Mouse (Mus musculus) cerebellum, adult 9-11 months (tissue): Measurements from ENCODE around the gene Ccdc33.

Source experiments
- DNase-seq: peaks from one replicate; pipeline ENCODE4 v3.0.0; 2022

The Ccdc33 gene

GRCm38 (mm10) chr9:58008336-58009014, 110.1 kb downstream of the Ccdc33 start:
- DNase-seq: no peak

- DNase-seq: no peak
Observed at GRCm38 (mm10) chr9:58005753-58006461, 112.7 kb downstream of the Ccdc33 start, which contains the start of gene Cyp11a1. Cyp11a1 (plus strand) TSS chr9:58006411.

GRCm38 (mm10) chr9:58003272-58003671, 115.4 kb downstream of the Ccdc33 start:
- DNase-seq: no peak

GRCm38 (mm10) chr9:57999676-58000075, 118.9 kb downstream of the Ccdc33 start:
- DNase-seq: peak; percentile 51

- no peak for DNase-seq
Observed at GRCm38 (mm10) chr9:57998685-57999084, 119.9 kb downstream of the Ccdc33 start.

GRCm38 (mm10) chr9:57998032-57998659, 120.5 kb downstream of the Ccdc33 start:
- DNase-seq: peak; percentile 88

- no peak for DNase-seq
Observed at GRCm38 (mm10) chr9:57997511-57998031, 121.1 kb downstream of the Ccdc33 start.

- no peak for DNase-seq
Observed at GRCm38 (mm10) chr9:57995282-57995681, 123.3 kb downstream of the Ccdc33 start.

GRCm38 (mm10) chr9:57992781-57993591, 125.6 kb downstream of the Ccdc33 start:
- DNase-seq: no peak

GRCm38 (mm10) chr9:57992060-57992459, 126.6 kb downstream of the Ccdc33 start:
- DNase-seq: no peak

GRCm38 (mm10) chr9:57990438-57991110, 128.0 kb downstream of the Ccdc33 start:
- peak; percentile 59 for DNase-seq

GRCm38 (mm10) chr9:57989309-57989708, 129.3 kb downstream of the Ccdc33 start:
- DNase-seq: no peak

- no peak for DNase-seq
Observed at GRCm38 (mm10) chr9:57988098-57988497, 130.5 kb downstream of the Ccdc33 start.

GRCm38 (mm10) chr9:57986293-57986692, 132.3 kb downstream of the Ccdc33 start:
- no peak for DNase-seq

GRCm38 (mm10) chr9:57985304-57985703, 133.3 kb downstream of the Ccdc33 start:
- DNase-seq: no peak

- no peak for DNase-seq
Observed at GRCm38 (mm10) chr9:57980570-57980969, 138.1 kb downstream of the Ccdc33 start.

- DNase-seq: no peak
Observed at GRCm38 (mm10) chr9:57978858-57979257, 139.8 kb downstream of the Ccdc33 start.
